Mouse (Mus musculus) adrenal gland, adult 8-10 months (tissue): ENCODE measurements around the gene Zfp619. TPM values are rescaled to one million over a fixed set of nuclear protein-coding genes. Genes with fewer than 3 reads are reported as not detected.
"Not testable (repeated sequence)": the region's sequence is repeated elsewhere in the genome, so short reads cannot be mapped to it uniquely, and the experiment has no call there.

Source experiments
- DNase-seq: peaks from one replicate; pipeline ENCODE4 v3.0.0; 2022
- total RNA-seq, 4 experiments: library from RNA; stranded (reverse); gene quantifications; 2 replicates each; pipeline ENCODE4 v1.2.4; 2022

The Zfp619 gene
- total RNA-seq, result 1 to 10 TPM; 2.0 to 4.5 (median 3.0) TPM

DNA sequence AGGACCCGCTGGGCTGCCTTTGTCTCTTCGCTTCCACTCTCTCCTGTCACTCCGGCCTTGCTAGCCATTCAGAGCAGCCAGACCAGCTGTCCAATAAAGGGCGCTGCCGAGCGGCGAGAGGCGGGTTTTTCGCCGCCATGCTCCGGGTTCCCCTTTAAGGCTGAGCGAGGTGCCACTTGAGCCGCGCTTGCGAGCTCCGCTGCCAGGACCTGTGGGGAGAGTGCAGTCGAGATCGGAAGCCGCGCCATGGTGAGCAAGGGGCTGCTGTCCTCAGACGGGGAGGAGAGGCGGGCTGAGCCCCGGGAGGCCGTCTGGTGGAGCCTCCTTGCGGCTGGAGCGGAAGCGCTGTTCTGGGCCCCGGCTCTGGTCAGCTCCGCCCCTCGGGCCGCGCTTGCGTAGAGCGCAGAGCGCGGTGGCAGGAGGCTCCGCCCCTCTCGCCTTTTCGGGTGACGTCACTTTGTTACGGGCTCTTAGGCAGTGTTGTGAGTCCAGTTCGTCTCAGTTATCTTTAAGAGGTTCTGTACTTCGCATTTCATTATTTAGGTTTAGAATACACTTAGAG, at the start of gene Zfp619:
Gene Zfp619, plus strand, starts transcription at position 151 of the 562 bp plus-strand sequence.
- peak; percentile 90 for DNase-seq

GRCm38 (mm10) chr7:39479013-39479412, 38.6 kb upstream of the Zfp619 start:
- DNase-seq, result no peak

GRCm38 (mm10) chr7:39484384-39484783, 33.2 kb upstream of the Zfp619 start:
- no peak for DNase-seq

DNA sequence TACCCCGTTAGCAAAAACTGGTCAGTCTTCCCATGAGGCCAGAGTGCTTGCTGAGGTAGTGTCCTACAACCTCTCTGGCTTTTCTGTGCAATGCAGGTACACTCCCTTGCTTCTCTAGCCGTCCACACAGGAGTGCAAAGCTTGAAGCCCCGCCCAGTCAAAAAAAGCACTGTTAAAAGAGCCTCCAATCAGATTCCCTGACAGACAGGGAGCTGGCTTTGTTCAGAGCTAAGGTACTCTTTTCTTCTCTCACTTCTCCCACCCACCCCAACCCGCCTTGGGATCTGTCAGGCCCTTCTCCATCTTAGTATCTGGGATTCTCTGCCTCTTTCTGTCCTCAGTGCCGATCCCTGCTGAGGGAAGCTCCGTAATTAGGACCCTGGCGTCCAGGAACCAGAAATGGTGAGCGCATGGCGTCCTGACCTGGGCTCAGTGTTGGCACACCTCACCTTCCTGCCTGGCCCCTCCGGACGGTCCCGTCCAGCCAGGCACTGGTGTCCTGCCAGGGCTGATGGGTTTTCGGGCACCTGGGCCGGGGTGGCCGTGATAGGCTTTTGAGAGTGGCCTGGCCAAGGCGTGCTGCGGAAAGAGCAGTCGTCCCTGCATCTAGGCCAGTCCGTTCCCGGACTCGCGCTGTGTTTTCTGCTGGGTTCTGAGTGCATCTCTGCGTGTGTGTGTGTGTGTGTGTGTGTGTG, 30.3 kb upstream of the Zfp619 start:
- DNase-seq, result no peak

DNA sequence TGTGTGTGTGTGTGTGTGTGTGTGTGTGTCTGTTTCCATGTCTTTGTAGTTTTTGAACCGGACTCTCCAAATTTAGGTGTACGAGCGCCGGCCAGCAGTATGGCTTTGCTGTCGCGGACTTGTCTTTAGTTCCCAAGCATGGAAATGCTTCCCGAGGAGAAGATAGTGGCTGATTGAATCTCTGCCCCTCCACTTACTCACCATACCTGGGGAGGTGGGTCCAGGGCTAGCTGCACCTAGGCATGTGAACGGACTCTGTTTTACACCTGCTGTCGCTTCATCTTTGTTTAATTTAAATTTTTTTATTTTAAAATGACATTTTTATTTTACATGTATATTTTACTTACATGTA, 29.7 kb upstream of the Zfp619 start:
- DNase-seq, result no peak

- DNase-seq, result no peak
Observed at GRCm38 (mm10) chr7:39494646-39495045, 22.9 kb upstream of the Zfp619 start.

- no peak for DNase-seq
Observed at GRCm38 (mm10) chr7:39504100-39504499, 13.5 kb upstream of the Zfp619 start.

DNA sequence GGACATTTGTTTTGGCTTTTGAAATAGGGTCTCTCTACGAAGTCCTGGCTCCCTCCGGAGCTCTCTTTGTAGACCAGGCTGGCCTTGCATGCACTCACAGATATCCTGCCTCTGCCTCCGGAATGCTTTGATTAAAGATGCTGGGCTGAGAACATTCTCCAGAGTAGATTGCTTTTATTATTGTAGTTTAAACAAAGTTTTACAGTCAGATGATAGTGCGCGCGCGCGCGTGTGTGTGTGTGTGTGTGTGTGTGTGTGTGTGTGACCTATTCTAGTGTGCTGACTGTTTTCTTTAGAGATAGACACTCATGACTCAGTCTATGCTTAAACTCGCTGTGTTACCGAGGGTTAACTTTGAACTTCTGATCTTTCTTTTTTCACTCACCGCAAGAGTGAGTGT, 796 bp downstream of the Zfp619 start:
- no peak for DNase-seq

GRCm38 (mm10) chr7:39523703-39524424, 6.3 kb downstream of the Zfp619 start:
- no peak for DNase-seq

GRCm38 (mm10) chr7:39543151-39543550, 25.6 kb downstream of the Zfp619 start:
- DNase-seq, result no peak

DNA sequence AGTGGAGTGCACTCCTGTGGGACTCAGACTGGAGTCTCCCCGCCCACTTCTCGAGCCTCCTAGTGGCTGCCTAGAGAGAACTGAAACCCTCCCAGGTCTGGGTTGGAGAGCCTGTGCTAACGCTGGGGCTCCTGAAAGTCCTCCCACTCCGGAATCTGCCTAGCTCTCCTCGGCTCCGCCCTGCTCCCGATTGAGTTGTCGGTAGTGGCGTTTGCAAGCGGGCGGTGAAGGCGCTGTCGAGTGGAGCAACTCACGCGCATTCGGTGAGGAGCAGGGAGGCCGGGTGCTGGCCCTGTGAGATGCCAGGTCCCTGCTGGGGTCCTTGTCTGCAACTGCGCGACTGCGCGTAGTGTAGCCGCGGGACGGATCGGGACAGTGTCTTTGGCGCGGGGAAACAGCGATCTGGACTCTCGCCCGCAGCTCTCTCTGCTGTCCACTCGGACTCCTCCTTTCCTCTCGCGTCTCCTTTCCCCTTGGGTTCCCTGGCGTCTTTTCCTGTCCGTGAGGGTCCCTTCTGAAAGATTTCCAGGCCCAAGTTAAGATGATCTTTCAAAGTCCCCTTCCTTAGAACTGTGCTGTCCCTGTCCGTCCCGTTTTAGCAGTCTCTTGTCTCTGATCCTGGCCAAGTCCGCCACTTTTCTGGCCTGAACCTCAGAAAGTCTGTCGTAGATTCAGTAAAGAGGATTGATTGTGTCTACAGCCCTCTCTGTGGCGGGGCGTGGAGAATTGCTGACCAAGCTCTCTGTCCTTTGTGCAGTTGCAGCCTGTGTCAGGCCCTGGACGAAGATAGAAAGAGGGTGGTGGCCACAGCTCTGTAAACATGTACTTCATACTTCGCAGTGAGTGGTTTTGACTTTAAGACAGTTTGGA, 26.9 kb downstream of the Zfp619 start:
- DNase-seq, result peak; percentile 79

DNA sequence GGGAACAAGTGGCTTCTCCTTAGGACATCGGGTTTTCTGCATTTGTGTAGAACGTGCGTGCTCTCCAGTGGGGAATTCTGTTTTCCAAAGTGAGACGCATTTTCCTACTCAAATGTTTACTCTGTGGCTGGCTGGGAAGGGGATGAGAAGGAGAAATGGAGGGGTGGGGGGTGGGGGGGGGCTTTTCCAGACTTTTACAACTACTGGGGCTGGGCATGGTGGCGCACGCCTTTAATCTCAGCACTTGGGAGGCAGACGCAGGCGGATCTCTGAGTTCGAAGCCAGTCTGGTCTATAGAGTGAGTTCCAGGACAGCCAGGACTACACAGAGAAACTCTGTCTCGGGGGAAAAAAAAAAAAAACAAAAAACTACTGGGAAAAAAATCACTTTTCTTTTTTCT, 27.6 kb downstream of the Zfp619 start:
- DNase-seq, result no peak

DNA sequence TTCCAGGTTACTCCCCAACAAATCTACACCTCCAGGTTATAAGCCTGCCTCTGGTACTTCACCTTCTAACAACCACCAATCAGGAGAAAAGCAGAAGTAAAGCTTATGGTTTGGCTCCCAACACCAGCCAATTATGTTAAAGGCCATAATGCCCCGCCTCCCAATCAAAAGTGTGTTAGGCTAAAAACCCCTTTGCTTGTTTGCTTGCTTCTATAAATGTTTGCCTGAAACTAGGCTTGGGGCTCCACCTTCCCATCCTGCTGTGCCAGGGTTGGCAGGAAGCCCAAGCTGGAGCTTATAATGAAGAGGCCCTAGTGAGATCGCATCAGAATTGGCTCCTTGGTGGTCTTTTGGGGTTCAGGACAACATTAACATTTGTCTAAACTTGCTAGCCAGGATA, 31.8 kb downstream of the Zfp619 start:
- DNase-seq, result no peak

- DNase-seq, result peak; percentile 93
Observed at GRCm38 (mm10) chr7:39551976-39552891, 34.7 kb downstream of the Zfp619 start.

DNA sequence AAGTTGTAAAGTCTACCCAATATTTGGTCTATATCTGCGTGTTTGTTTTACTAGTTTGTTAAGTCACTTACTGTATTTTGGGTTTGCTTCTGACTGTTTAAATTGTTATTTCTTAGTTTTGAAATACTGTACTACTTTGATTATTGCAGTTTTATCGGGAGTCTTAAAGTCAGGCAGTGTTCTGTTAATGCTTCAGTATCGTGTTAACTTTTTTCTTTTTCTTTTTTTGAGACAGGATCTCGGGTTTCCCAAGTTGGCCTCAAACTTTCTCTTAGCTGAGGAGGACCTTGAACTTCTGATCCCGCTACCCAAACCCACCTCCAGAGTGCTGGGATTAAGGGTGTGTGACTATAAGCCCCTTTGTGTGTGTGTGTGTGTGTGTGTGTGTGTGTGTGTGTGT, 35.4 kb downstream of the Zfp619 start:
- DNase-seq, result no peak

DNA sequence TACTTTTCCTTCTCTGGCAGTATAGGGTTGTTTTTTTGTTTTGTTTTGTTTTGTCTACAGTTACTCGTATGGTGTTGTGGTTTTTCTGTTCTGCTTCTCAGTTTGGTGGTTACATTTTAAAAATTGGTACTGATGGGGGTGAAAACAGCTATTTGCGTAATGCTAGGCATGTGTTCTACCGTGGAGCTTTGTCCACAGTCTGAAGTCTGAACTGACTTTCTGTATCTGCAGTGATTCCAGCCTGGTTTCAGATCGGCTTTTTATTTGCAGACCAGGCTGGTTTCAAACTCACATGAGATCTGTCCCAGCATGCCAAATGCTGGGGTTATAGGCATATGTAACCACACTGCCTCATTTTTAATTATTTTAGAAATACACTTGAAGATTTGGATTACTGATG, 36.3 kb downstream of the Zfp619 start:
- no peak for DNase-seq

DNA sequence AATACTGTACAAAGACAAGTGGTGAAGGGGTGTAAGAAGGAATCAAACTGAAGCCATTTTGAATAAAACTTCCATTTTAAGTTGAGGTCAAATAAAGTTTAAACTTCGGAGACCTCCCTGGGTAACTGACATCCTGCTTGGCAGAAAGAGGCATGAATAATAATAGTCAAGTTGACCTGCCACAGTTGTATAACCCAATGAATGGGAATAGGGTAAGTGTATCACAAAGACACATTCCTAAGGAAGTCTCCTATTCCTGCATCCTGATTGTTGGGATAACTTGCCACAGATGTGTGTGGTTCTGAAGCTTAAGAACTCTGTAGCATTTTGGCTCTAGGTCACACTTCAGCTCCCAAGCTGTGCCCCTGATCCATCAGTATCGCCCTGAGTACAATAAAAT, 62.5 kb downstream of the Zfp619 start:
- no peak for DNase-seq

GRCm38 (mm10) chr7:39580601-39581000, 63.0 kb downstream of the Zfp619 start:
- no peak for DNase-seq

DNA sequence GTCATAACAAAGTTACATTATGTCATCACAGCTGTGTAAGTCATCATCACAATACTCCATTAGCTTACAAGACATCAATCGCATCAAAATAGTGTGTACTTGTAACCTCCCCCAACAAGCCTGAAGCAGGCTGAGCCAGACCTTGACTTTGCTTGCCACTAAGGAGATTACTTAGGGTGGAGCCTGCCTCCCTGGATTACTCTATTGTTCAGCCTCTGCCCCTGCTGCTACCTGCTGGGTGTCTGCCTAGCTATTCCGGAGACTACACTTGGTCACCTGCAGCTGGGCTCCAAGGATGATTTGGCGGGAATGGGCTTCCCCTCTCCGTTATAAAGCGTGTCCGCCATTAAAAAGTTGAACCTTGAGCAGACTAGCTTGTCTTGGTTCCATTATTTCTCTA, 69.3 kb downstream of the Zfp619 start:
- not testable (repeated sequence) for DNase-seq

DNA sequence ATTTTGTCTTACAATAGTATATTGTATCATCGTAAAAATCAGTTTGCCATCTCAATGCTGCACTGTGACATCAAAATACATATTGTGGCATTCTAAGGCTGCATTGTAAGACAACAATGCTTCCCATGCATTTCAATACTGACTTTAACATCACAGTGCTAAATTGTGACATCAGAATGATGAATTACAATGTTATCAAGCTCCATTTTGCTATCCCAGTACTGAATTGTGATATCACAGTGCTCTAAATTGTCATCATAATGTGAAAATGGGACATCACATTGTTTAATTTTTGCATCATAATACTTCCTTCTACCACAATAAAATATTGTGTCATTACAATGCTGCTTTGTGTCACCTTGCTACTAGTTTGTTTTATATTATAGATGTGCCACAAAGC, 70.5 kb downstream of the Zfp619 start:
- DNase-seq, result no peak

GRCm38 (mm10) chr7:39588471-39589041, 71.0 kb downstream of the Zfp619 start:
- not testable (repeated sequence) for DNase-seq
